Mouse (Mus musculus): Measurements from ENCODE around the gene Mvd. TPM values are rescaled to one million over a fixed set of nuclear protein-coding genes. Genes with fewer than 3 reads are reported as not detected.

Mvd gene
- polyA plus RNA-seq, 1 experiment from 2014 or later = 31.2 TPM

DNA sequence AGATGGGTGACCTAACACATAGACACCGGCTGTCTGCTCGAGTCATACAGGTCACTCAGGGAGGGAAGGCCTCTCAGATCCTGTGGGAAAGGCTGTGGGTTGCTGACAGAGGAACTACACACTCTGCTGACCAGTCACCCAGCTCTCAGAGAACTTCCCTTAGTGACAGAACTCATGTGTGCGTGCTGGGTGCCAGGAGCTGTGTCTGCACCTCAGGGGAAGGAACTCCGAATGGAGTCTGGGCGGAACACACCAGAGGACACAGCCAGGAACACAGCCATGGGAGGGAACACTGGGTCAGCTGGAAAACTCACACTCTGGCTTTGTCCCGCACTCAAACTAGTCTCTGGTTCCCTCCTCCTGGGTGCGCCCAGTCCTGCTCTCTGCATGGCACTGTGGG lies 35.5 kb downstream of the Mvd start:
- Histone ChIP-seq H3K4me1 (replicated peaks; ENCODE audit: insufficient read depth, low read length) (no peaks in the 10 kb centered on the region), H3K36me3 (ENCODE audit: insufficient read depth, low read length) (peaks cover 76% of the 10 kb centered on the region), H3K27me3 (ENCODE audit: insufficient read depth, low read length) (no peaks in the 10 kb centered on the region), H3K4me2 (ENCODE audit: low read length) (no peak overlapping the region), H3K4me3 (replicated peaks; ENCODE audit: low read depth, low read length) (no peak overlapping the region), H3K27ac (no peak overlapping the region), H3K9me3 (replicated peaks; ENCODE audit: low read length) (no peaks in the 10 kb centered on the region), H3K9ac (ENCODE audit: low read depth, low read length) (no peak overlapping the region)
- 90% methylated on average over 7 of the region's 7 CpGs for WGBS
- TF ChIP-seq CTCF (IDR thresholded peaks at IDR 0.05; ENCODE audit: low read depth) = no peak
- no peak for ATAC-seq (replicated peaks; ENCODE audit: low FRiP score, low read depth)
- no peak for DNase-seq (ENCODE audit: low spot score)

GRCm38 (mm10) chr8:122405146-122405805 lies 37.9 kb downstream of the Mvd start:
- Histone ChIP-seq H3K36me3 (ENCODE audit: insufficient read depth, low read length) (peaks cover 81% of the 10 kb centered on the region), H3K27ac (no peak overlapping the region), H3K4me2 (ENCODE audit: low read length) (no peak overlapping the region), H3K27me3 (ENCODE audit: insufficient read depth, low read length) (no peaks in the 10 kb centered on the region), H3K4me3 (replicated peaks; ENCODE audit: low read depth, low read length) (no peak overlapping the region), H3K9me3 (replicated peaks; ENCODE audit: low read length) (no peaks in the 10 kb centered on the region), H3K9ac (ENCODE audit: low read depth, low read length) (no peak overlapping the region), H3K4me1 (replicated peaks; ENCODE audit: insufficient read depth, low read length) (no peaks in the 10 kb centered on the region)
- ATAC-seq (replicated peaks; ENCODE audit: low FRiP score, low read depth) (no peak), DNase-seq (ENCODE audit: low spot score) (no peak)
- no peak for TF ChIP-seq CTCF (IDR thresholded peaks at IDR 0.05; ENCODE audit: low read depth)
- WGBS = 88% methylated on average over 9 of the region's 9 CpGs

DNA sequence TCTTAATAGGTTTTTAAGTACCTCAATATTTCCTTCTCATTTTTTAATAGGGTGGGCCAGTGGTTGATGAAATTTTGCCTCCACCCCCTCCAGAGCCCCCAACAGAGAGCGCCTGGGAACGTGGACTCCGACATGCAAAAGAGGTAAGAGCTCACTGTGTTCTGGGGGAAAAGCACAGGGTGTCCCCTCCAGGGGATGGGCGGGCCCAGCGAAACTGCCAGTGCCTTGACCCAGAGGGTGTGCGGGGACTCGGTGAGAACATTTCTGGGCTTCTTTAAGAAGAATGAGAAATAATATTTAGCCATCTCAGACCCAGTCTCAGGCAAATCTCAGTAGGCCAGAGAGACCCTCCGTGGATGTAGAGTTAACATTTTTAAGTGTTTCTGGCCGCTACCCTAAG lies 45.0 kb downstream of the Mvd start:
- H3K4me3 ChIP-seq (replicated peaks; ENCODE audit: low read depth, low read length) = no peak overlapping the region
- no peak for ATAC-seq (replicated peaks; ENCODE audit: low FRiP score, low read depth)
- no peak for DNase-seq (ENCODE audit: low spot score)
- peaks cover 66% of the 10 kb centered on the region for H3K36me3 ChIP-seq (ENCODE audit: insufficient read depth, low read length)
- H3K27ac ChIP-seq = no peak overlapping the region
- H3K4me1 ChIP-seq (replicated peaks; ENCODE audit: insufficient read depth, low read length) = no peaks in the 10 kb centered on the region
- no peak overlapping the region for H3K9ac ChIP-seq (ENCODE audit: low read depth, low read length)
- no peak overlapping the region for H3K4me2 ChIP-seq (ENCODE audit: low read length)
- WGBS = 96% methylated on average over 9 of the region's 9 CpGs
- H3K9me3 ChIP-seq (replicated peaks; ENCODE audit: low read length) = no peaks in the 10 kb centered on the region
- no peak for TF ChIP-seq CTCF (IDR thresholded peaks at IDR 0.05; ENCODE audit: low read depth)
- H3K27me3 ChIP-seq (ENCODE audit: insufficient read depth, low read length) = no peaks in the 10 kb centered on the region

- Histone ChIP-seq H3K36me3 (ENCODE audit: insufficient read depth, low read length) (peaks cover 53% of the 10 kb centered on the region), H3K27ac (no peak overlapping the region), H3K4me3 (replicated peaks; ENCODE audit: low read depth, low read length) (no peak overlapping the region), H3K9ac (ENCODE audit: low read depth, low read length) (no peak overlapping the region), H3K4me2 (ENCODE audit: low read length) (no peak overlapping the region), H3K27me3 (ENCODE audit: insufficient read depth, low read length) (no peaks in the 10 kb centered on the region), H3K9me3 (replicated peaks; ENCODE audit: low read length) (no peaks in the 10 kb centered on the region), H3K4me1 (replicated peaks; ENCODE audit: insufficient read depth, low read length) (no peaks in the 10 kb centered on the region)
- ATAC-seq (replicated peaks; ENCODE audit: low FRiP score, low read depth) (no peak), DNase-seq (ENCODE audit: low spot score) (no peak)
- no peak for TF ChIP-seq CTCF (IDR thresholded peaks at IDR 0.05; ENCODE audit: low read depth)
- WGBS = 93% methylated on average over 6 of the region's 6 CpGs
Measured at GRCm38 (mm10) chr8:122395291-122395690, 47.9 kb downstream of the Mvd start.

- no peak for ATAC-seq (replicated peaks; ENCODE audit: low FRiP score, low read depth)
- H3K36me3 ChIP-seq (ENCODE audit: insufficient read depth, low read length) = peaks cover 52% of the 10 kb centered on the region
Measured at GRCm38 (mm10) chr8:122393717-122394116, 49.5 kb downstream of the Mvd start.

GRCm38 (mm10) chr8:122390758-122391157 lies 52.5 kb downstream of the Mvd start:
- DNase-seq (ENCODE audit: low spot score) (no peak), ATAC-seq (replicated peaks; ENCODE audit: low FRiP score, low read depth) (no peak)
- Histone ChIP-seq H3K4me1 (replicated peaks; ENCODE audit: insufficient read depth, low read length) (no peaks in the 10 kb centered on the region), H3K36me3 (ENCODE audit: insufficient read depth, low read length) (peaks cover 64% of the 10 kb centered on the region), H3K27ac (no peak overlapping the region), H3K9me3 (replicated peaks; ENCODE audit: low read length) (no peaks in the 10 kb centered on the region), H3K9ac (ENCODE audit: low read depth, low read length) (no peak overlapping the region), H3K27me3 (ENCODE audit: insufficient read depth, low read length) (no peaks in the 10 kb centered on the region), H3K4me2 (ENCODE audit: low read length) (no peak overlapping the region), H3K4me3 (replicated peaks; ENCODE audit: low read depth, low read length) (no peak overlapping the region)
- 85% methylated on average over 3 of the region's 3 CpGs for WGBS
- no peak for TF ChIP-seq CTCF (IDR thresholded peaks at IDR 0.05; ENCODE audit: low read depth)

More at GRCm38 (mm10) chr8:122393717-122394116, 49.5 kb downstream of the Mvd start:
- H3K4me3 ChIP-seq (replicated peaks; ENCODE audit: low read depth, low read length) = no peak overlapping the region
- H3K27me3 ChIP-seq (ENCODE audit: insufficient read depth, low read length) = no peaks in the 10 kb centered on the region
- no peaks in the 10 kb centered on the region for H3K4me1 ChIP-seq (replicated peaks; ENCODE audit: insufficient read depth, low read length)
- no peak overlapping the region for H3K27ac ChIP-seq
- H3K9me3 ChIP-seq (replicated peaks; ENCODE audit: low read length) = no peaks in the 10 kb centered on the region
- no peak for DNase-seq (ENCODE audit: low spot score)
- H3K4me2 ChIP-seq (ENCODE audit: low read length) = no peak overlapping the region
- H3K9ac ChIP-seq (ENCODE audit: low read depth, low read length) = no peak overlapping the region
- TF ChIP-seq CTCF (IDR thresholded peaks at IDR 0.05; ENCODE audit: low read depth) = no peak

- Histone ChIP-seq H3K4me3 (replicated peaks; ENCODE audit: low read depth, low read length) (no peak overlapping the region), H3K9me3 (replicated peaks; ENCODE audit: low read length) (no peaks in the 10 kb centered on the region), H3K9ac (ENCODE audit: low read depth, low read length) (no peak overlapping the region), H3K27ac (no peak overlapping the region), H3K4me1 (replicated peaks; ENCODE audit: insufficient read depth, low read length) (no peaks in the 10 kb centered on the region), H3K4me2 (ENCODE audit: low read length) (no peak overlapping the region), H3K27me3 (ENCODE audit: insufficient read depth, low read length) (no peaks in the 10 kb centered on the region), H3K36me3 (ENCODE audit: insufficient read depth, low read length) (peaks cover 74% of the 10 kb centered on the region)
- peak; percentile 21; the same call in 1 of the 2 replicates for TF ChIP-seq CTCF (IDR thresholded peaks at IDR 0.05; ENCODE audit: low read depth)
- ATAC-seq (replicated peaks; ENCODE audit: low FRiP score, low read depth) = no peak
- WGBS = 86% methylated on average over 3 of the region's 3 CpGs
- DNase-seq (ENCODE audit: low spot score) = no peak
Measured at GRCm38 (mm10) chr8:122389357-122389756, 53.9 kb downstream of the Mvd start.

Small RNA genes within 50 kb of the gene (microRNA-seq; reads per million reads assigned to microRNA genes)
- gene Gm24366 = not detected

Other genes with a start within 250 kb of the Mvd start
- 1.4 and 2.3 TPM in 2 replicates for gene Zfpm1, start 161.3 kb downstream of the Mvd start, polyA plus RNA-seq (2015; fragmentation: Nextera tagmentation; extraction: Ambion mirVana)
- gene Trhr2, start 82.7 kb downstream of the Mvd start, polyA plus RNA-seq (2015; fragmentation: Nextera tagmentation; extraction: Ambion mirVana) = not detected in 2 replicates
- gene Zc3h18, start 66.8 kb downstream of the Mvd start, polyA plus RNA-seq (2015; fragmentation: Nextera tagmentation; extraction: Ambion mirVana) = 33.7 and 35.1 TPM in 2 replicates
- not detected in 2 replicates for gene Il17c, start 21.4 kb downstream of the Mvd start, polyA plus RNA-seq (2015; fragmentation: Nextera tagmentation; extraction: Ambion mirVana)
- gene Cyba, start 10.5 kb downstream of the Mvd start, polyA plus RNA-seq (2015; fragmentation: Nextera tagmentation; extraction: Ambion mirVana) = 647 and 704 TPM in 2 replicates
- gene Snai3, start 17.3 kb upstream of the Mvd start, polyA plus RNA-seq (2015; fragmentation: Nextera tagmentation; extraction: Ambion mirVana) = 0.67 and 1.0 TPM in 2 replicates
- gene Rnf166, start 32.6 kb upstream of the Mvd start, polyA plus RNA-seq (2015; fragmentation: Nextera tagmentation; extraction: Ambion mirVana) = 44.0 and 44.5 TPM in 2 replicates
- 44.5 and 45.6 TPM in 2 replicates for gene Ctu2, start 32.7 kb upstream of the Mvd start, polyA plus RNA-seq (2015; fragmentation: Nextera tagmentation; extraction: Ambion mirVana)
- gene Piezo1, start 107.9 kb upstream of the Mvd start, polyA plus RNA-seq (2015; fragmentation: Nextera tagmentation; extraction: Ambion mirVana) = 12.5 and 14.9 TPM in 2 replicates
- gene Cdt1, start 124.6 kb upstream of the Mvd start, polyA plus RNA-seq (2015; fragmentation: Nextera tagmentation; extraction: Ambion mirVana) = 21.2 and 24.7 TPM in 2 replicates
- 354 and 392 TPM in 2 replicates for gene Aprt, start 133.5 kb upstream of the Mvd start, polyA plus RNA-seq (2015; fragmentation: Nextera tagmentation; extraction: Ambion mirVana)
- 19.4 and 23.3 TPM in 2 replicates for gene Galns, start 168.0 kb upstream of the Mvd start, polyA plus RNA-seq (2015; fragmentation: Nextera tagmentation; extraction: Ambion mirVana)
- 64.5 and 73.3 TPM in 2 replicates for gene Trappc2l, start 168.2 kb upstream of the Mvd start, polyA plus RNA-seq (2015; fragmentation: Nextera tagmentation; extraction: Ambion mirVana)
- 0.15 and 0.22 TPM in 2 replicates for gene Pabpn1l, start 179.3 kb upstream of the Mvd start, polyA plus RNA-seq (2015; fragmentation: Nextera tagmentation; extraction: Ambion mirVana)